Comparison of ENCODE assay signal across 10 mouse cellular contexts in the genomic region with DNA sequence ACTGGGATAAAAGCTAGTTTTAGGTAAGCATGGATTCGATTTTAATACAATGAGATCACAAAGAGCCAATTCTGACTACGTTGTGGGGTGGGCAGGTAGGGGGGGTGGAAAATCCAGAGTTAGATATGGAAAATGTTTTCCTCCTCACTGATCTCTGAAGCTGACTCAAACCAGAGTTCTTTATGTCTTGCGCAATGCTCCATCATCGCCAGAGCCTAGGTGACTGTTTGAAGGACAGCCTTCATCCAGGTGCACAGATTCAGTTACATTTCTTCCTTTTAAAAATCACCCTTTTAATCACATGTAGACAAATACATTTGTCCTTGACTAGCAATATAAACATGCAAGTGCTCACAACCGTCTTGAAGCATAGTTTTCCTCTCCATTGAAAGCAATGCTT.
A peak's percentile ranks its signal among the peaks of the same experiment; 100 is the strongest.
DNase-seq lines count a peak whose midpoint lies in the region; ATAC-seq and TF ChIP-seq lines count a peak whose summit lies in the region.
"Had no signal": no experiment of that assay in that cellular context is flagged by ENCODE, and none has a peak within 500 bp of the region (broad histone marks: within the 10 kb centered on the region; RNA-seq: fewer than 3 reads in every experiment).

No protein-coding gene starts in this region.

- peaks cover 23% of the 10 kb centered on the region for H3K4me1 ChIP-seq in cortical plate, adult 2 months (ENCODE audit: control insufficient read depth, insufficient read depth, low read length)
- H3K4me1 ChIP-seq in forebrain, embryonic 14.5 days (ENCODE audit: control insufficient read depth, insufficient read depth, low read length) = peaks cover 17% of the 10 kb centered on the region
- peaks cover 49% of the 10 kb centered on the region for H3K4me1 ChIP-seq in midbrain, embryonic 15.5 days

- no peak for DNase-seq in layer of hippocampus, adult 2 months (ENCODE audit: low spot score in 2 of 2)
- DNase-seq in layer of hippocampus, adult 11-12 months (ENCODE audit: low spot score) = no peak
- no peak for DNase-seq in forebrain, embryonic 14.5 days (ENCODE audit: low spot score)
- DNase-seq in layer of hippocampus, adult 8-10 months (ENCODE audit: low spot score in 2 of 2) = no peak
- DNase-seq in cerebellum, adult 9-11 months = no peak
- no peak for DNase-seq in adrenal gland, adult (ENCODE audit: inconsistent age in 2 of 2, low spot score in 1 of 2)

- no peak for TF ChIP-seq POLR2A in cortical plate, adult 2 months (IDR thresholded peaks at IDR 0.05; ENCODE audit: extremely low read depth, insufficient read depth, low read length)

- no peak for TF ChIP-seq CTCF in layer of hippocampus, adult 2 months (conservative IDR thresholded peaks at IDR 0.05)
- no peak for TF ChIP-seq CTCF in cortical plate, adult 2 months (IDR thresholded peaks at IDR 0.05; ENCODE audit: extremely low read depth, insufficient read depth, low read length)

- no peaks in the 10 kb centered on the region for H3K27me3 ChIP-seq in forebrain, embryonic 14.5 days (replicated peaks; ENCODE audit: control insufficient read depth, insufficient read depth, low read length)
- H3K27me3 ChIP-seq in midbrain, embryonic 15.5 days (replicated peaks) = no peaks in the 10 kb centered on the region
- H3K27me3 ChIP-seq: heart, embryonic 12.5 days; lung, embryonic 15.5 days had no signal

- peak overlapping the region; percentile 71 for H3K4me3 ChIP-seq in layer of hippocampus, adult 2 months
- H3K4me3 ChIP-seq in cortical plate, adult 2 months (ENCODE audit: insufficient read depth, low read length) = peak overlapping the region; percentile 36
- H3K4me3 ChIP-seq in forebrain, embryonic 14.5 days (ENCODE audit: low read depth, low read length) = peak overlapping the region; percentile 31
- peak overlapping the region; percentile 46 for H3K4me3 ChIP-seq in midbrain, embryonic 15.5 days
- H3K4me3 ChIP-seq: lung, embryonic 15.5 days had no signal

- no peaks in the 10 kb centered on the region for H3K36me3 ChIP-seq in forebrain, embryonic 14.5 days (ENCODE audit: control insufficient read depth, insufficient read depth, low read length)
- H3K36me3 ChIP-seq in midbrain, embryonic 15.5 days (replicated peaks) = no peaks in the 10 kb centered on the region
- H3K36me3 ChIP-seq: heart, embryonic 12.5 days; lung, embryonic 15.5 days had no signal

- no peaks in the 10 kb centered on the region for H3K9me3 ChIP-seq in forebrain, embryonic 14.5 days (replicated peaks; ENCODE audit: control insufficient read depth, low read length)
- H3K9me3 ChIP-seq in midbrain, embryonic 15.5 days = no peaks in the 10 kb centered on the region
- H3K9me3 ChIP-seq: heart, embryonic 12.5 days; lung, embryonic 15.5 days had no signal

- 70% methylated on average over 5 of the region's 5 CpGs for WGBS in forebrain, embryonic 14.5 days
- WGBS in midbrain, embryonic 15.5 days = 64% methylated on average over 5 of the region's 5 CpGs

- H3K27ac ChIP-seq in layer of hippocampus, adult 2 months = peak overlapping the region; percentile 96
- peak overlapping the region; percentile 80 for H3K27ac ChIP-seq in cortical plate, adult 2 months (ENCODE audit: insufficient read depth, low read length)
- peak overlapping the region; percentile 91 for H3K27ac ChIP-seq in forebrain, embryonic 14.5 days (ENCODE audit: low read depth, low read length)
- H3K27ac ChIP-seq in midbrain, embryonic 15.5 days = peak overlapping the region; percentile 65
- H3K27ac ChIP-seq: lung, embryonic 15.5 days had no signal

- no peak for ATAC-seq in forebrain, embryonic 14.5 days
- no peak for ATAC-seq in midbrain, embryonic 15.5 days (replicated peaks)

- H3K9ac ChIP-seq in forebrain, embryonic 14.5 days (ENCODE audit: low read length) = peak overlapping the region; percentile 47
- H3K9ac ChIP-seq in midbrain, embryonic 15.5 days = peak overlapping the region; percentile 35
- H3K9ac ChIP-seq: heart, embryonic 12.5 days; lung, embryonic 15.5 days had no signal

- peak overlapping the region; percentile 57 for H3K4me2 ChIP-seq in forebrain, embryonic 14.5 days (ENCODE audit: low read length)
- H3K4me2 ChIP-seq in midbrain, embryonic 15.5 days = peak overlapping the region; percentile 51
- H3K4me2 ChIP-seq: lung, embryonic 15.5 days had no signal
